Mouse (Mus musculus) spleen, adult 2 months (tissue): ENCODE data around the gene Gzmd.
"Not testable (repeated sequence)": the region's sequence is repeated elsewhere in the genome, so short reads cannot be mapped to it uniquely, and the experiment has no call there.

Source experiments
- CTCF ChIP-seq: fragments of 200-500 bp; IDR thresholded peaks from 2 replicates; pipeline ENCODE4 v1.5.1; 2011; ENCODE audit warnings: mild to moderate bottlenecking, inconsistent platforms; ENCODE audit not compliant: insufficient read depth, insufficient read length, insufficient replicate concordance; ENCODE audit errors: extremely low read depth
- POLR2A ChIP-seq: fragments of 200-500 bp; IDR thresholded peaks from 2 replicates; pipeline ENCODE4 v1.6.1; 2011; ENCODE audit warnings: low read depth, low read length, inconsistent platforms

- TF ChIP-seq POLR2A, CTCF: not testable (repeated sequence)
Measured at GRCm38 (mm10) chr14:56133675-56134074, 1.3 kb upstream of the Gzmd start.
